Mouse (Mus musculus) spleen, adult 2 months (tissue): ENCODE measurements around the gene S100a13. TPM values are rescaled to one million over a fixed set of nuclear protein-coding genes. Genes with fewer than 3 reads are reported as not detected.

ENCODE experiments used
- DNase-seq, 2 experiments: peaks; one replicate each; pipeline versions ENCODE4 v3.0.0 to v3.0.0-alpha.2; 2012 to 2021; ENCODE audit warnings: low spot score in 2 of 2, low read depth in 1 of 2
- H3K27ac ChIP-seq: fragments of 200-500 bp; 2 replicates; pipeline ENCODE4 v1.5.1; 2012; ENCODE audit warnings: low read length, inconsistent platforms; ENCODE audit not compliant: insufficient read depth
- H3K27me3 ChIP-seq: fragments of 200-500 bp; 2 replicates; pipeline ENCODE4 v1.6.1; 2012; ENCODE audit warnings: mild to moderate bottlenecking, moderate library complexity, low read length, inconsistent platforms; ENCODE audit not compliant: control insufficient read depth, insufficient read depth
- H3K36me3 ChIP-seq: fragments of 200-500 bp; 2 replicates; pipeline ENCODE4 v1.6.1; 2012; ENCODE audit warnings: mild to moderate bottlenecking, low read length, inconsistent platforms; ENCODE audit not compliant: control insufficient read depth, insufficient read depth
- H3K4me1 ChIP-seq: fragments of 200-500 bp; 2 replicates; pipeline ENCODE4 v1.6.1; 2011; ENCODE audit warnings: inconsistent platforms; ENCODE audit not compliant: control insufficient read depth, insufficient read depth, insufficient read length
- H3K4me3 ChIP-seq: fragments of 200-500 bp; 2 replicates; pipeline ENCODE4 v1.5.1; 2011; ENCODE audit warnings: mild to moderate bottlenecking, inconsistent platforms; ENCODE audit not compliant: insufficient read depth, insufficient read length; ENCODE audit errors: extremely low read depth
- CTCF ChIP-seq: fragments of 200-500 bp; IDR thresholded peaks from 2 replicates; pipeline ENCODE4 v1.5.1; 2011; ENCODE audit warnings: mild to moderate bottlenecking, inconsistent platforms; ENCODE audit not compliant: insufficient read depth, insufficient read length, insufficient replicate concordance; ENCODE audit errors: extremely low read depth
- POLR2A ChIP-seq: fragments of 200-500 bp; IDR thresholded peaks from 2 replicates; pipeline ENCODE4 v1.6.1; 2011; ENCODE audit warnings: low read depth, low read length, inconsistent platforms
- whole genome bisulfite sequencing: fragments of 180-500 bp; shearing (Covaris S2); methylation state at CpG from one replicate; pipeline ENCODE4 v1.1.7; 2018; 5-methylcytosine and 5-hydroxymethylcytosine counted together
- polyA plus RNA-seq: library from polyadenylated mRNA; depleted of rRNA; stranded (reverse); fragments of >200 nt; gene quantifications from 2 replicates; pipeline ENCODE4 v1.2.3, GENCODE M21; 2012

Gene S100a13
- polyA plus RNA-seq, 1 experiment, result 27.0 TPM

GRCm38 (mm10) chr3:90491350-90491749 lies 22.9 kb upstream of the S100a13 start:
- TF ChIP-seq POLR2A (no peak), CTCF (no peak)
- Histone ChIP-seq H3K4me1 (no peaks in the 10 kb centered on the region), H3K4me3 (no peak overlapping the region), H3K27me3 (no peaks in the 10 kb centered on the region), H3K36me3 (peaks cover 28% of the 10 kb centered on the region), H3K27ac (no peak overlapping the region)
- peak; percentile 38 to 54 for DNase-seq
- WGBS, result 35% methylated on average over 2 of the region's 2 CpGs

GRCm38 (mm10) chr3:90493831-90494540 lies 20.2 kb upstream of the S100a13 start:
- no peak overlapping the region for H3K27ac ChIP-seq
- no peak overlapping the region for H3K4me3 ChIP-seq

GRCm38 (mm10) chr3:90495850-90496525 lies 18.2 kb upstream of the S100a13 start:
- TF ChIP-seq CTCF (no peak), POLR2A (no peak)
- no peak for DNase-seq
- no peak overlapping the region for H3K4me3 ChIP-seq
- H3K27me3 ChIP-seq, result no peaks in the 10 kb centered on the region
- no peaks in the 10 kb centered on the region for H3K4me1 ChIP-seq
- H3K27ac ChIP-seq, result no peak overlapping the region
- WGBS, result 94% methylated on average over 7 of the region's 7 CpGs
- H3K36me3 ChIP-seq, result peaks cover 24% of the 10 kb centered on the region

More at GRCm38 (mm10) chr3:90493831-90494540, 20.2 kb upstream of the S100a13 start:
- no peak for DNase-seq
- peaks cover 19% of the 10 kb centered on the region for H3K36me3 ChIP-seq
- TF ChIP-seq POLR2A, result no peak
- no peak for TF ChIP-seq CTCF
- H3K27me3 ChIP-seq, result no peaks in the 10 kb centered on the region
- H3K4me1 ChIP-seq, result no peaks in the 10 kb centered on the region
- WGBS, result 86% methylated on average over 4 of the region's 4 CpGs

DNA sequence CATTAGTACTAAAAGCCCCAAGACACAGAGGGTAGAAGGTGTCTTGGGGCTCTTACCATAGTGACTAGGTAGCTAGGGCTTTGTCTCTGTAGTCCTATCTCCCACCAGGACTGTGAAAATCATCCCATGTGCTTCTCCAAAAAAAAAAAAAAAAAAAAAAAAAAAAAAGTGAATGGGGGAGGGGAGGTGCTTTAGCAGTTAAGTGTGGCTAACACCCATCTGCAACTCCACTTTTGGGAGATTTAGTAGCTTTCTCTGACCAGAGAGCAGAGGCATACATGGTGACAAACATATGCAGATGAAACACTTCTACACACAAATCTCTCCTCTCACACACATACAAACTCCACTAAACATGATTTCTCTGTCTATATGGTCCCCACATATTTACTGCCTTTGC lies 16.6 kb upstream of the S100a13 start:
- no peaks in the 10 kb centered on the region for H3K4me1 ChIP-seq
- TF ChIP-seq POLR2A (no peak), CTCF (no peak)
- H3K27ac ChIP-seq, result no peak overlapping the region
- H3K4me3 ChIP-seq, result no peak overlapping the region
- DNase-seq, result no peak
- H3K36me3 ChIP-seq, result peaks cover 37% of the 10 kb centered on the region
- H3K27me3 ChIP-seq, result no peaks in the 10 kb centered on the region

DNA sequence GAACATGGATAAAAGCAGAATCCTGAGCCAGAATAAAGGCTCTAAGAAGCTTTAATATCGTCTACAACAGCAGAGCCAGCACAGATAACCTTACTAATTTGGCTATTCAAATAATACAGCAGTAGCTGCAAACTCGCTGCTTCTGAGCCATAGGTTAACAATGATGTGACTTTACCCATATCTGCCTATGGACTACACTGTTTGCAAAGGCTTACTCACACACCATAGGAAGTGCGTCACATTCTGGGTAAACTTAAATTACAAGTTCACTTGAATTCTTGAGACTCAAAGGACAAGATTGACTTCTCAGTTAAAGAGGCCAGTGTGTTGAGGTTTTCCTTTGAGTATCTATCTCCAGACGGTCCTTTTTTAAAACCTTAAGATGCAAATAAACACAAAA lies 10.8 kb upstream of the S100a13 start:
- no peak for DNase-seq
- H3K27ac ChIP-seq, result no peak overlapping the region
- no peak for TF ChIP-seq CTCF
- TF ChIP-seq POLR2A, result no peak
- no peaks in the 10 kb centered on the region for H3K27me3 ChIP-seq
- peaks cover 52% of the 10 kb centered on the region for H3K36me3 ChIP-seq
- 88% methylated on average over 4 of the region's 4 CpGs for WGBS
- peaks cover 5% of the 10 kb centered on the region; the same call in 1 of the 2 replicates for H3K4me1 ChIP-seq
- no peak overlapping the region for H3K4me3 ChIP-seq

DNA sequence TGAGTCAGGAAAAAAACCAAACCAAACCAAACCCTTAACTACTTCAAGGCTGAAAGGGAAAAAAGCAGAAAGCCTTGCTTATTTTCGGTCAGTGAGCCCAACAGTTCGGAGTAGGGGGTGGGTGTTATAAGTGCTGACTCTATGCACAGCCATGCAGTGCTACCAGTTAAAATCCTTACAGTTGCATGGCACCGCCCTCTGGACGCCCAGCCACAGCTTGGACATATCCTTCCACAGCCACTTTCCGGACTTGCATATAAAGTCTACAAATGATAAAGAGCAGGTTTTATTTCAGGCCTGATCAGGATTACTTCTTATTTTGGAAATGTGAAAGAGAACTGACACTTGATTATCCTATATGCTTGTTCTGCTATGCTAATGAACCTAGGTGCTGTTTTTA lies 9.0 kb upstream of the S100a13 start:
- H3K36me3 ChIP-seq, result peaks cover 44% of the 10 kb centered on the region
- H3K4me3 ChIP-seq, result no peak overlapping the region
- TF ChIP-seq CTCF (no peak), POLR2A (no peak)
- DNase-seq, result no peak
- no peak overlapping the region for H3K27ac ChIP-seq
- WGBS, result 93% methylated on average over 5 of the region's 5 CpGs
- peaks cover 5% of the 10 kb centered on the region; the same call in 1 of the 2 replicates for H3K4me1 ChIP-seq
- no peaks in the 10 kb centered on the region for H3K27me3 ChIP-seq

DNA sequence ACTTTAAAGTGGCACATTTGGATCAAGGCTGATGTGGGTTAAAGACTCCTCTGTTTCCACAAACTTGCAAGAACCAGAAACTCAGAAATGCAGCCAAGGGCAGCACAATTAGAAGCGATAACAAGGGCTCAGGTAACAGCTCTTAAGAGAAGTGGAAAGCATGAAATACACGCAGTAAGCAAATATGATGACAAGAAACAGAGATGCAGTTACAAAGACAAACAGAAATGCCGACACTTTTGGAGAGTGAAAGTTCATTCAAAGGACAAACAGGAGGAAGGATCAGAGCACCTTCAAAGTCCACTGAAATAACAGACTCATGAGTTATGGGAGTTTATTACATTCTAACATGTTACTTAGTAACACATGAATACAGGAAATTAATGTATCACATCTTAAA lies 7.9 kb upstream of the S100a13 start:
- TF ChIP-seq POLR2A, result no peak
- no peak for TF ChIP-seq CTCF
- Histone ChIP-seq H3K27me3 (no peaks in the 10 kb centered on the region), H3K4me1 (peaks cover 5% of the 10 kb centered on the region; the same call in 1 of the 2 replicates), H3K36me3 (peaks cover 37% of the 10 kb centered on the region), H3K4me3 (no peak overlapping the region), H3K27ac (no peak overlapping the region)
- WGBS, result 93% methylated on average over 3 of the region's 3 CpGs
- no peak for DNase-seq
